Mouse (Mus musculus) forebrain, embryonic 16.5 days (tissue): ENCODE data around the gene Slc43a3. TPM values are rescaled to one million over a fixed set of nuclear protein-coding genes. Genes with fewer than 3 reads are reported as not detected.

Experiments
- ATAC-seq: fragments of 200-750 bp; cut with Nextera tagmentation; 2 replicates; pipeline ENCODE4 v1.8.0; 2017; ENCODE audit warnings: mild to moderate bottlenecking, moderate library complexity
- H3K27ac ChIP-seq: fragments of 300-500 bp; sonication (generic); 2 replicates; pipeline ENCODE4 v1.5.1; 2014; ENCODE audit warnings: low read length, control low read depth
- H3K27me3 ChIP-seq: fragments of 300-500 bp; sonication (generic); replicated peaks from 2 replicates; pipeline ENCODE4 v1.6.1; 2014; ENCODE audit warnings: low read length; ENCODE audit not compliant: control insufficient read depth, insufficient read depth
- H3K36me3 ChIP-seq: fragments of 300-500 bp; sonication (generic); 2 replicates; pipeline ENCODE4 v1.6.1; 2014; ENCODE audit not compliant: control insufficient read depth, insufficient read depth
- H3K4me1 ChIP-seq: fragments of 300-500 bp; sonication (generic); replicated peaks from 2 replicates; pipeline ENCODE4 v1.6.1; 2014; ENCODE audit warnings: low read length; ENCODE audit not compliant: control insufficient read depth, insufficient read depth
- H3K4me2 ChIP-seq: fragments of 300-500 bp; sonication (generic); 2 replicates; pipeline ENCODE4 v1.6.1; 2014; ENCODE audit warnings: mild to moderate bottlenecking, low read length, control low read depth
- H3K4me3 ChIP-seq: fragments of 300-500 bp; sonication (generic); replicated peaks from 2 replicates; pipeline ENCODE4 v1.5.1; 2014; ENCODE audit warnings: mild to moderate bottlenecking, low read length, control low read depth
- H3K9ac ChIP-seq: fragments of 300-500 bp; sonication (generic); replicated peaks from 2 replicates; pipeline ENCODE4 v1.6.1; 2014; ENCODE audit warnings: low read depth, low read length, control low read depth
- H3K9me3 ChIP-seq: fragments of 300-500 bp; sonication (generic); 2 replicates; pipeline ENCODE4 v1.6.1; 2016; ENCODE audit warnings: low read length; ENCODE audit not compliant: control insufficient read depth
- WGBS: fragments of 180-500 bp; shearing (Covaris S2); extraction: QIAGEN DNeasy Blood & Tissue Kit; methylation state at CpG from one replicate; pipeline ENCODE4 v1.1.7; 2014; 5-methylcytosine and 5-hydroxymethylcytosine counted together
- polyA plus RNA-seq: library from polyadenylated mRNA; unstranded; fragments of >200 nt; fragmentation: Nextera tagmentation; extraction: Ambion mirVana; gene quantifications from 2 replicates; pipeline ENCODE4 v1.2.1, GENCODE M21; 2015

The Slc43a3 gene
- polyA plus RNA-seq, 1 experiment from 2014 or later = 6.6 TPM

- Histone ChIP-seq H3K27ac (no peak overlapping the region), H3K36me3 (no peaks in the 10 kb centered on the region), H3K27me3 (no peaks in the 10 kb centered on the region), H3K4me2 (no peak overlapping the region), H3K4me1 (no peaks in the 10 kb centered on the region), H3K4me3 (no peak overlapping the region), H3K9me3 (no peaks in the 10 kb centered on the region), H3K9ac (no peak overlapping the region)
- no peak for ATAC-seq
- WGBS = 32% methylated on average over 6 of the region's 6 CpGs
Measured at GRCm38 (mm10) chr2:84962906-84963507, 26.6 kb downstream of the Slc43a3 start.

GRCm38 (mm10) chr2:84964111-84964801 lies 27.9 kb downstream of the Slc43a3 start:
- no peak overlapping the region for H3K4me2 ChIP-seq

GRCm38 (mm10) chr2:84967318-84967991 lies 31.1 kb downstream of the Slc43a3 start:
- no peaks in the 10 kb centered on the region for H3K36me3 ChIP-seq
- no peak overlapping the region for H3K4me2 ChIP-seq
- H3K4me3 ChIP-seq = no peak overlapping the region
- H3K27me3 ChIP-seq = no peaks in the 10 kb centered on the region
- H3K4me1 ChIP-seq = no peaks in the 10 kb centered on the region
- no peak overlapping the region for H3K9ac ChIP-seq
- no peak for ATAC-seq
- no peaks in the 10 kb centered on the region for H3K9me3 ChIP-seq
- 91% methylated on average over 5 of the region's 5 CpGs for WGBS
- no peak overlapping the region for H3K27ac ChIP-seq

More at GRCm38 (mm10) chr2:84964111-84964801, 27.9 kb downstream of the Slc43a3 start:
- Histone ChIP-seq H3K36me3 (no peaks in the 10 kb centered on the region), H3K9me3 (no peaks in the 10 kb centered on the region), H3K27me3 (no peaks in the 10 kb centered on the region), H3K4me1 (no peaks in the 10 kb centered on the region), H3K27ac (no peak overlapping the region), H3K4me3 (no peak overlapping the region), H3K9ac (no peak overlapping the region)
- no peak for ATAC-seq
- 92% methylated on average over 7 of the region's 7 CpGs for WGBS

- Histone ChIP-seq H3K4me3 (no peak overlapping the region), H3K27ac (no peak overlapping the region), H3K36me3 (no peaks in the 10 kb centered on the region), H3K9ac (no peak overlapping the region), H3K4me2 (no peak overlapping the region), H3K27me3 (no peaks in the 10 kb centered on the region), H3K4me1 (no peaks in the 10 kb centered on the region), H3K9me3 (no peaks in the 10 kb centered on the region)
- ATAC-seq = no peak
- WGBS = 92% methylated on average over 2 of the region's 2 CpGs
Measured at GRCm38 (mm10) chr2:84975580-84975979, 39.2 kb downstream of the Slc43a3 start.

GRCm38 (mm10) chr2:84980188-84980587 lies 43.8 kb downstream of the Slc43a3 start, which contains the start of gene Prg2:
Prg2 (plus strand) TSS chr2:84980461.
- no peak for ATAC-seq
- 32% methylated on average over 1 of the region's 1 CpGs for WGBS
- Histone ChIP-seq H3K4me2 (no peak within 1 kb of the TSS), H3K27ac (no peak within 1 kb of the TSS), H3K4me1 (no peaks in the 10 kb centered on the region), H3K9me3 (no peaks in the 10 kb centered on the region), H3K9ac (no peak within 1 kb of the TSS), H3K4me3 (no peak within 1 kb of the TSS), H3K27me3 (no peaks in the 10 kb centered on the region), H3K36me3 (no peaks in the 10 kb centered on the region)

GRCm38 (mm10) chr2:84987930-84988329 lies 51.6 kb downstream of the Slc43a3 start, which contains the start of gene Prg3:
Prg3 (plus strand) TSS chr2:84988215.
- Histone ChIP-seq H3K4me1 (no peaks in the 10 kb centered on the region), H3K36me3 (no peaks in the 10 kb centered on the region), H3K27me3 (no peaks in the 10 kb centered on the region), H3K27ac (no peak within 1 kb of the TSS), H3K4me3 (no peak within 1 kb of the TSS), H3K9me3 (no peaks in the 10 kb centered on the region), H3K4me2 (no peak within 1 kb of the TSS), H3K9ac (no peak within 1 kb of the TSS)
- WGBS = 89% methylated on average over 1 of the region's 1 CpGs
- no peak for ATAC-seq

GRCm38 (mm10) chr2:84996376-84996775 lies 60.0 kb downstream of the Slc43a3 start:
- 99% methylated on average over 2 of the region's 2 CpGs for WGBS
- no peak overlapping the region for H3K4me3 ChIP-seq
- no peak for ATAC-seq
- no peak overlapping the region for H3K4me2 ChIP-seq
- H3K27me3 ChIP-seq = no peaks in the 10 kb centered on the region
- no peak overlapping the region for H3K27ac ChIP-seq
- no peaks in the 10 kb centered on the region for H3K36me3 ChIP-seq
- no peak overlapping the region for H3K9ac ChIP-seq
- no peaks in the 10 kb centered on the region for H3K9me3 ChIP-seq
- H3K4me1 ChIP-seq = no peaks in the 10 kb centered on the region

- H3K27me3 ChIP-seq = no peaks in the 10 kb centered on the region
- H3K27ac ChIP-seq = no peak overlapping the region
- no peak overlapping the region for H3K4me3 ChIP-seq
- no peak overlapping the region for H3K9ac ChIP-seq
- H3K4me1 ChIP-seq = no peaks in the 10 kb centered on the region
- H3K4me2 ChIP-seq = no peak overlapping the region
- WGBS = 86% methylated on average over 3 of the region's 3 CpGs
- no peaks in the 10 kb centered on the region for H3K9me3 ChIP-seq
- H3K36me3 ChIP-seq = no peaks in the 10 kb centered on the region
- ATAC-seq = no peak
Measured at GRCm38 (mm10) chr2:84999486-85000181, 63.3 kb downstream of the Slc43a3 start.

GRCm38 (mm10) chr2:85001497-85001896 lies 65.1 kb downstream of the Slc43a3 start:
- WGBS = 77% methylated on average over 13 of the region's 13 CpGs
- Histone ChIP-seq H3K4me2 (no peak overlapping the region), H3K9ac (no peak overlapping the region), H3K27ac (no peak overlapping the region), H3K4me3 (no peak overlapping the region), H3K4me1 (no peaks in the 10 kb centered on the region), H3K9me3 (no peaks in the 10 kb centered on the region), H3K27me3 (no peaks in the 10 kb centered on the region), H3K36me3 (no peaks in the 10 kb centered on the region)
- ATAC-seq = no peak
